Mouse (Mus musculus) hindbrain, embryonic 10.5 days (tissue): ENCODE data around the gene Rpl28. TPM values are rescaled to one million over a fixed set of nuclear protein-coding genes. Genes with fewer than 3 reads are reported as not detected.

Experiments used
- polyA plus RNA-seq: library from polyadenylated mRNA; unstranded; fragments of >200 nt; fragmentation: Nextera tagmentation; extraction: Ambion mirVana; gene quantifications from 2 replicates; pipeline ENCODE4 v1.2.1, GENCODE M21; 2016

Gene Rpl28
- polyA plus RNA-seq, 1 experiment from 2014 or later, result 378 TPM

Other genes starting within 250 kb of the Rpl28 start
- 5.0 and 15.2 TPM in 2 replicates for gene Syt5, start 245.3 kb upstream of the Rpl28 start, polyA plus RNA-seq
- gene Ptprh, start 188.8 kb upstream of the Rpl28 start, polyA plus RNA-seq, result not detected in 2 replicates
- 2.1 and 2.2 TPM in 2 replicates for gene Tmem86b, start 161.5 kb upstream of the Rpl28 start, polyA plus RNA-seq
- gene Ppp6r1, start 133.9 kb upstream of the Rpl28 start, polyA plus RNA-seq, result 9.4 and 11.5 TPM in 2 replicates
- gene Hspbp1, start 107.8 kb upstream of the Rpl28 start, polyA plus RNA-seq, result 131 and 139 TPM in 2 replicates
- 1.7 and 2.8 TPM in 2 replicates for gene Brsk1, start 102.3 kb upstream of the Rpl28 start, polyA plus RNA-seq
- gene Tmem150b, start 67.6 kb upstream of the Rpl28 start, polyA plus RNA-seq, result 0.14 and 0.17 TPM in 2 replicates
- gene Kmt5c, start 52.8 kb upstream of the Rpl28 start, polyA plus RNA-seq, result 94.8 and 106 TPM in 2 replicates
- 40.8 and 46.1 TPM in 2 replicates for gene Cox6b2, start 39.8 kb upstream of the Rpl28 start, polyA plus RNA-seq
- gene Fam71e2, start 21.6 kb upstream of the Rpl28 start, polyA plus RNA-seq, result not detected in 2 replicates
- 0.44 and 0.96 TPM in 2 replicates for gene Il11, start 10.0 kb upstream of the Rpl28 start, polyA plus RNA-seq
- 0.30 TPM in 1 of 2 replicates, not detected in the other for gene Tmem190, start 9.9 kb upstream of the Rpl28 start, polyA plus RNA-seq
- gene Tmem238, start 3.2 kb upstream of the Rpl28 start, polyA plus RNA-seq, result 2.6 and 4.3 TPM in 2 replicates
- gene Ube2s, start 19.7 kb downstream of the Rpl28 start, polyA plus RNA-seq, result 414 and 452 TPM in 2 replicates
- gene Shisa7, start 51.8 kb downstream of the Rpl28 start, polyA plus RNA-seq, result 0.68 and 1.8 TPM in 2 replicates
- gene Isoc2b, start 77.4 kb downstream of the Rpl28 start, polyA plus RNA-seq, result 2.6 and 3.3 TPM in 2 replicates
- gene Isoc2a, start 84.3 kb downstream of the Rpl28 start, polyA plus RNA-seq, result 0.73 and 0.82 TPM in 2 replicates
- not detected in 2 replicates for gene Gm36210, start 113.6 kb downstream of the Rpl28 start, polyA plus RNA-seq
- 5.3 and 6.5 TPM in 2 replicates for gene Zfp628, start 122.3 kb downstream of the Rpl28 start, polyA plus RNA-seq
- 5.2 and 9.6 TPM in 2 replicates for gene Nat14, start 129.2 kb downstream of the Rpl28 start, polyA plus RNA-seq
- 1.0 and 1.7 TPM in 2 replicates for gene Ssc5d, start 132.9 kb downstream of the Rpl28 start, polyA plus RNA-seq
- not detected in 2 replicates for gene Sbk2, start 171.5 kb downstream of the Rpl28 start, polyA plus RNA-seq
- 0.10 TPM in 1 of 2 replicates, not detected in the other for gene Sbk3, start 178.3 kb downstream of the Rpl28 start, polyA plus RNA-seq
- gene Zfp579, start 203.3 kb downstream of the Rpl28 start, polyA plus RNA-seq, result 31.8 and 43.1 TPM in 2 replicates
- 9.7 and 9.9 TPM in 2 replicates for gene Zfp524, start 221.5 kb downstream of the Rpl28 start, polyA plus RNA-seq
- 55.2 and 65.1 TPM in 2 replicates for gene Fiz1, start 221.8 kb downstream of the Rpl28 start, polyA plus RNA-seq
- gene Gm44973, start 222.6 kb downstream of the Rpl28 start, polyA plus RNA-seq, result 0.46 TPM in 1 of 2 replicates, not detected in the other
- 6.5 and 9.0 TPM in 2 replicates for gene Zfp865, start 227.5 kb downstream of the Rpl28 start, polyA plus RNA-seq
- gene Ccdc106, start 227.7 kb downstream of the Rpl28 start, polyA plus RNA-seq, result 5.4 and 7.9 TPM in 2 replicates
- 0.34 TPM in 1 of 2 replicates, not detected in the other for gene 4632433K11Rik, start 241.2 kb downstream of the Rpl28 start, polyA plus RNA-seq
- 3.3 and 3.9 TPM in 2 replicates for gene Zfp784, start 245.6 kb downstream of the Rpl28 start, polyA plus RNA-seq